Mouse (Mus musculus) limb, embryonic 15.5 days (tissue): Measurements from ENCODE around the gene Gm20388. TPM values are rescaled to one million over a fixed set of nuclear protein-coding genes. Genes with fewer than 3 reads are reported as not detected.
A peak's percentile ranks its signal among the peaks of the same experiment; 100 is the strongest.

Experiments used
- ATAC-seq: fragments of 200-750 bp; cut with Nextera tagmentation; 2 replicates; pipeline ENCODE4 v1.8.0; 2017; ENCODE audit warnings: low read depth, moderate TSS enrichment; ENCODE audit not compliant: insufficient number of reproducible peaks, low FRiP score, low TSS enrichment
- H3K27ac ChIP-seq: fragments of 300-500 bp; sonication (generic); 2 replicates; pipeline ENCODE4 v1.5.1; 2015; ENCODE audit warnings: moderate library complexity, mild to moderate bottlenecking, inconsistent platforms
- H3K27me3 ChIP-seq: fragments of 300-500 bp; sonication (generic); 2 replicates; pipeline ENCODE4 v1.6.1; 2015; ENCODE audit warnings: inconsistent platforms
- H3K36me3 ChIP-seq: fragments of 300-500 bp; sonication (generic); 2 replicates; pipeline ENCODE4 v1.6.1; 2015; ENCODE audit warnings: inconsistent platforms
- H3K4me1 ChIP-seq: fragments of 300-500 bp; sonication (generic); 2 replicates; pipeline ENCODE4 v1.6.1; 2015; ENCODE audit warnings: inconsistent platforms
- H3K4me2 ChIP-seq: fragments of 300-500 bp; sonication (generic); 2 replicates; pipeline ENCODE4 v1.6.1; 2015; ENCODE audit warnings: mild to moderate bottlenecking, inconsistent platforms
- H3K4me3 ChIP-seq: fragments of 300-500 bp; sonication (generic); 2 replicates; pipeline ENCODE4 v1.5.1; 2015; ENCODE audit warnings: mild to moderate bottlenecking, inconsistent platforms
- H3K9ac ChIP-seq: fragments of 300-500 bp; sonication (generic); 2 replicates; pipeline ENCODE4 v1.6.1; 2015; ENCODE audit warnings: inconsistent platforms
- H3K9me3 ChIP-seq: fragments of 300-500 bp; sonication (generic); 2 replicates; pipeline ENCODE4 v1.6.1; 2016; ENCODE audit warnings: inconsistent platforms
- WGBS: fragments of 180-500 bp; shearing (Covaris S2); methylation state at CpG from one replicate; pipeline ENCODE4 v1.1.7; 2015; 5-methylcytosine and 5-hydroxymethylcytosine counted together
- polyA plus RNA-seq: library from polyadenylated mRNA; unstranded; fragments of >200 nt; fragmentation: Nextera tagmentation; extraction: Ambion mirVana; gene quantifications from 2 replicates; pipeline ENCODE4 v1.2.1, GENCODE M21; 2015

Gene Gm20388
- polyA plus RNA-seq, 1 experiment from 2014 or later, result 4.9 TPM

- Histone ChIP-seq H3K4me1 (peaks cover 9% of the 10 kb centered on the region; the same call in 1 of the 2 replicates), H3K27ac (no peak overlapping the region), H3K36me3 (no peaks in the 10 kb centered on the region), H3K9me3 (no peaks in the 10 kb centered on the region), H3K27me3 (0 out of 2 replicates have a peak, but pooled peaks cover 7% of the 10 kb centered on the region), H3K4me3 (no peak overlapping the region), H3K4me2 (no peak overlapping the region), H3K9ac (no peak overlapping the region)
- ATAC-seq, result no peak
- 69% methylated on average over 10 of the region's 10 CpGs for WGBS
Observed at GRCm38 (mm10) chr8:122368494-122368893, 2457.9 kb downstream of the Gm20388 start.

GRCm38 (mm10) chr8:122369665-122370064, 2459.0 kb downstream of the Gm20388 start:
- H3K27me3 ChIP-seq, result no peaks in the 10 kb centered on the region
- H3K4me2 ChIP-seq, result no peak overlapping the region
- no peaks in the 10 kb centered on the region for H3K36me3 ChIP-seq
- no peak overlapping the region for H3K9ac ChIP-seq
- WGBS, result 10% methylated on average over 9 of the region's 9 CpGs
- no peak overlapping the region for H3K4me3 ChIP-seq
- peaks cover 9% of the 10 kb centered on the region; the same call in 1 of the 2 replicates for H3K4me1 ChIP-seq
- H3K27ac ChIP-seq, result no peak overlapping the region
- no peak for ATAC-seq
- H3K9me3 ChIP-seq, result no peaks in the 10 kb centered on the region

DNA sequence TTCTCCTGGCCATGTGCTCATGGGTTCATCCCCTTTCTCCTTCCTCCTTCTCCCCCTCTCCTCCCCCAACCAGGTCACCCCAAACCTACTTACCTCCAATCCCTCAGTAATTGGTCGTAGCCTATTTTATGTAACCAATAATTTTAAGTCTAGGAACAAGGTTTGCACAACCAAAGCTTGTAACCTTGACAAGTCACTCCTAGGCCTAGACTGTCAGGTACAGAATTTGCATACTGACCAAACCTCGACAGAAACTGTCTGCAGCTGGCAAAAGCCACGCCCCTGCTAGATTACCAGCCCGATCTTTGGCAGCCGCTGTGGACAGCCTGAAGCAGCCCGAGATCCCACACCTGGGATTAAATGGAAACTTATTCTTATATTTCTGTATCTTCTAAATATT, 2461.1 kb downstream of the Gm20388 start:
- Histone ChIP-seq H3K9ac (no peak overlapping the region), H3K27me3 (no peaks in the 10 kb centered on the region), H3K4me1 (peaks cover 12% of the 10 kb centered on the region; the same call in 1 of the 2 replicates), H3K36me3 (no peaks in the 10 kb centered on the region), H3K4me3 (no peak overlapping the region), H3K4me2 (no peak overlapping the region), H3K27ac (no peak overlapping the region), H3K9me3 (no peaks in the 10 kb centered on the region)
- ATAC-seq, result no peak
- 62% methylated on average over 6 of the region's 6 CpGs for WGBS

DNA sequence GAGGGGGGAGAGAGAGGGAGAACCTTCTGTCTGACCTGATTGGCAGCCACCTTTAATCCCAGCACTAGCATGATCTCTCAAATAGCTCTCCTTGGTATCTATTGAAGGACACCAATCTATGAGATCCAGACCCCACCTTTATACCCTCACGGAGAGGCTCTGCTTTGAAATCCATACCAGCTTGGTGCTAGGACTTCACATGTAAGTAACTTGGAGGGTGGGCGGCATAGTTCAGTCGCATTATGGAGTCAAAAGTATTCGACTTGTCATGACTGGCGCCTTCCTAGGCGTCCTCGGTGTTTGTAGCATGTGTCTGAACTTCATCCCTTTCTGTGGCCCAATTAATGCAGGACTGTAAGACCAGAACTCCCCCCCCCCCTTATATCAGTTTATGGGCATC, 2464.7 kb downstream of the Gm20388 start:
- Histone ChIP-seq H3K9me3 (no peaks in the 10 kb centered on the region), H3K4me1 (peaks cover 19% of the 10 kb centered on the region), H3K27ac (no peak overlapping the region), H3K4me2 (no peak overlapping the region), H3K9ac (no peak overlapping the region), H3K27me3 (no peaks in the 10 kb centered on the region), H3K36me3 (peaks cover 12% of the 10 kb centered on the region), H3K4me3 (no peak overlapping the region)
- no peak for ATAC-seq
- WGBS, result 89% methylated on average over 7 of the region's 7 CpGs

DNA sequence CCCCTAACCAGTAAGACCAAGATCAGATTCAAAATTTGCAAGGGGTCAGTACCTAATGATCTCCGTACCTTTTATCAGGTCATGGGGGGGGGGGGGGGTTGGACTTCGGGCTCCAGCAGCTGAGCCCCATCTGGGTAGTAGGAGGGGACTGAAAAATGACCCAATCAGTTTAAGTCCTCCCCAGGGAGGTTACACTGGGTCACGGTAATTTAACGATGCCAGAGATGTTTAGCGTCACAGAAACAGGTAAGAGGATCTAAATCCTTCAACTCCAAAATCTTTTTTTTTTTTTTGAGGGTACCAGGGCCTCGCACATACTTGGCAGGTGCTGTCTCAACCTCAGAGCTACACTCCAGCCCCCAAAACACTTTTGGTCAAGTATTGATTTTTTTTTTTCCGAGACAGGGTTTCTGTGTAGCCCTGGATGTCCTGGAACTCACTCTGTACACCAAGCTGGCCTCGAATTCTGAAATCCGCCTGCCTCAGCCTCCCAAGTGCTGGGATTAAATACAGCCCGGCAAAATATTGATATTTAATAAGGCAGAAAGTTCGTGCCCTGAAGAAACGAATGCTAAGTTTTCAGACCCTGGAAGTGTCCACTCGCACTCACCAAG, 2465.2 kb downstream of the Gm20388 start:
- no peak for ATAC-seq
- 16% methylated on average over 13 of the region's 13 CpGs for WGBS
- Histone ChIP-seq H3K9me3 (no peaks in the 10 kb centered on the region), H3K27me3 (no peaks in the 10 kb centered on the region), H3K9ac (0 out of 2 replicates have a peak overlapping the region, but pooled peaks have one; percentile 10), H3K27ac (peak overlapping the region; percentile 63), H3K4me3 (peak overlapping the region; percentile 85), H3K4me1 (peaks cover 19% of the 10 kb centered on the region), H3K4me2 (peak overlapping the region; percentile 74), H3K36me3 (peaks cover 17% of the 10 kb centered on the region)

DNA sequence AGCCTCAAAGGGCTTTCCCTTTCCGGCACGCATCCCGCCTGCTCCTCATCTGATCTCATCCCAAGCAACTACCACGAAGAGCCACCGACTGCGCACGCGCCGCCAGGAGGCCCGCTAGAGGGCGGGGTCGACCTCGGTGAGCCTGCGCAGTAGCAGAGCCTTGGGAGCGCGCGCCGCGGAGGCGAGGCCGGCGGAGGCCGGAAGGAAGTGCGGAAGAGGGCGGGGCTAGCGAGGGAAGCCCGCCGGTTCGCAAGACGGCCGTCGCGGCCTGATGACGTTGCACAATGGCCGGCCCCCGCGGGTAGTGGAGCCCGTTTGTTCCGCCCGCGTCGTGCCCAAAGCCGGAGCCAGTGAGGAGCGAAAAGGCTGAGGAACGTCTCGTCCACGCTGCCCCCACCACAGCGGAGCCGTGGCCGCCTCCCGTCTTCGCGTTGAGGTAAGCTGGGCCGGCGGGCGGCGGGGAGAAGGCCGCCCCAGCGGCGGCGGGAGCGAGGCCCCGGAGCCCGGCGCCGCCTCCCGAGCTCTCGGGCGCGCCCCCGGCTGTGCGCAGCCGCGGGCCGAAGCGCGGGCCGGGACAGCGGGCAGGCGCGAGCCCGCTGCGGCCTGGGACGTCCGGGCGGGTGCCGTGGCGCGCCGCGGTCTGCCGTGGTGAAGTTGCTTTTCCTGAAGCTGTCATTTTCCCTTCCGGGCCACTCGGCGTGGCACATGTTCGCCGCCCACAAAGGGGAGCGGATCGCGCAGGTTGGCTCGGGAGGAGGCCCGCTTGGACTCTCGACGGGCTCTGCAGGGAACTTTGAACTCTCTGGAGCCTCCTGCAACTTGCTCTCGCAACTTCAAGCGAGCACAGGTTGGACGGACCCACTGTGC, 2466.0 kb downstream of the Gm20388 start, which contains the start of gene Zc3h18:
Gene Zc3h18, plus strand, starts transcription at position 245 of the 867 bp plus-strand sequence.
- Histone ChIP-seq H3K9me3 (no peaks in the 10 kb centered on the region), H3K27ac (peak within 1 kb of the TSS; percentile 96), H3K9ac (peak within 1 kb of the TSS; percentile 86), H3K27me3 (no peaks in the 10 kb centered on the region), H3K4me3 (peak within 1 kb of the TSS; percentile 85), H3K4me1 (peaks cover 19% of the 10 kb centered on the region), H3K4me2 (peak within 1 kb of the TSS; percentile 74), H3K36me3 (peaks cover 19% of the 10 kb centered on the region)
- WGBS, result under 1% methylated on average over 101 of the region's 107 CpGs
- ATAC-seq, result peak; percentile 91

DNA sequence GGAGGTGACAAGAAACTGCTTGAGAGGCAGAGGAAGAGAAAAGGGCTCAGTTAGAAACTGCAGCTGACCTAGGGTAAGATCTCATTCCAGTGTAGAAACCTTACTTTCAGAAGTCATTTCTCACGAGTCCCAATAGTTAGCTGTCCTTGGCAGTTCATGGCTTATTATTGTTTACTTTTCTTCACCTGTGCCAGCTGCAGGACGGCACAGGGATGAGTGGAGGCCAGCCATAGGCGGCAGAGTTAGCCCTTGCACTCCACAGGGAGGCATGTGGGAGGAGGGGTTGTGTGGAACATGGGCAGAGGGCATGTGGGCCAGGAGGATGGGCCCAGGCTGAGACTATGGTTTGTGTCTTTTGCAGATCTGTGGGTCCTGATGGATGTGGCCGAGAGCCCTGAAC, 2472.4 kb downstream of the Gm20388 start:
- ATAC-seq, result no peak
- no peaks in the 10 kb centered on the region for H3K9me3 ChIP-seq
- no peak overlapping the region for H3K9ac ChIP-seq
- H3K4me3 ChIP-seq, result no peak overlapping the region
- peaks cover 6% of the 10 kb centered on the region for H3K4me1 ChIP-seq
- 74% methylated on average over 4 of the region's 4 CpGs for WGBS
- peaks cover 68% of the 10 kb centered on the region for H3K36me3 ChIP-seq
- H3K27me3 ChIP-seq, result no peaks in the 10 kb centered on the region
- H3K4me2 ChIP-seq, result no peak overlapping the region
- H3K27ac ChIP-seq, result no peak overlapping the region

DNA sequence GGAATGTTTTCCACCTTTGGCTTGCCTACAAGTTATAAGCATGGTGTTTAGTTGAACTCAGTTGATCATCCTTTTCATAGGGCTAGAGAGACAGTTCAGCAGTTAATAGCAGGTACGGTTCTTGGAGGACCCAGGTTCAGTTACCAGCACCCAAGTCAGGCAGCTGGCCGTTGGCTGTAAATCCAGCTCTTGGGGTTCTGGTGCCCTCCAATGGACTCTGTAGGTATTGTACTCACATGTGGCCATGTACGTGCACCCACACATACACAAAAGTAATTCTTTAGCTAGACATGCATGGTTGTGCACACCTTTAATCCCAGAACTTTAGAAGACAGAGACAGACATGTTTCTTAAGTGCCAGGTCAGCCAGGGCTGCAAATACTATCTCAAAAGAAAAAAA, 2478.7 kb downstream of the Gm20388 start:
- H3K27me3 ChIP-seq, result no peaks in the 10 kb centered on the region
- ATAC-seq, result no peak
- WGBS, result 85% methylated on average over 3 of the region's 3 CpGs

GRCm38 (mm10) chr8:122390758-122391157, 2480.1 kb downstream of the Gm20388 start:
- H3K4me2 ChIP-seq, result no peak overlapping the region
- H3K4me3 ChIP-seq, result no peak overlapping the region
- no peaks in the 10 kb centered on the region for H3K9me3 ChIP-seq
- H3K9ac ChIP-seq, result no peak overlapping the region
- 90% methylated on average over 3 of the region's 3 CpGs for WGBS
- H3K27ac ChIP-seq, result no peak overlapping the region
- peaks cover 91% of the 10 kb centered on the region for H3K36me3 ChIP-seq
- no peaks in the 10 kb centered on the region for H3K27me3 ChIP-seq
- no peaks in the 10 kb centered on the region for H3K4me1 ChIP-seq
- no peak for ATAC-seq

More for the DNA sequence above, 2478.7 kb downstream of the Gm20388 start:
- Histone ChIP-seq H3K4me1 (no peaks in the 10 kb centered on the region), H3K9me3 (no peaks in the 10 kb centered on the region), H3K4me3 (no peak overlapping the region), H3K9ac (no peak overlapping the region), H3K36me3 (peaks cover 90% of the 10 kb centered on the region), H3K27ac (no peak overlapping the region), H3K4me2 (no peak overlapping the region)

DNA sequence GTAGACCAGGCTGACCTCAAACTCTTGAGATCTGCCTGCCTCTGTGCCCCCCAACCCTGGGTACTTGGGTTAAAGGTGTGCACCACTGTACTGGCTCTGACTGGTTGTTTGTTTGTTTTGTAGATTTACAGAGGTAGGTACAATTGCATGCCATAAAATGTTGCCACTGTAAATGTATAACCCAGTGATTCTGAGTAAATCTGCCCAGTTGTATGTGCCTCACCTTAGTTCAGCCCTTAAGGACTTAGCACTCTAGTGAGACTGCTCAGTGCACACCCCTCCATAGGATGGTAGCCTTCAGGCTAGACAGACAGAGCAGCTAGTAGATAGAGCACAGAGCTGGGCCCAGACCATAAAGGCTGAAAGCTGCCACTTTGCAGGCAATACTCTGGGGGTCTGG, 2483.1 kb downstream of the Gm20388 start:
- Histone ChIP-seq H3K4me2 (no peak overlapping the region), H3K4me3 (no peak overlapping the region), H3K27me3 (no peaks in the 10 kb centered on the region), H3K9me3 (no peaks in the 10 kb centered on the region), H3K36me3 (peaks cover 84% of the 10 kb centered on the region), H3K27ac (no peak overlapping the region), H3K9ac (no peak overlapping the region), H3K4me1 (no peaks in the 10 kb centered on the region)
- ATAC-seq, result no peak

GRCm38 (mm10) chr8:122395291-122395690, 2484.7 kb downstream of the Gm20388 start:
- Histone ChIP-seq H3K27me3 (no peaks in the 10 kb centered on the region), H3K9ac (no peak overlapping the region), H3K27ac (no peak overlapping the region), H3K4me3 (no peak overlapping the region), H3K36me3 (peaks cover 86% of the 10 kb centered on the region), H3K4me2 (no peak overlapping the region), H3K4me1 (no peaks in the 10 kb centered on the region), H3K9me3 (no peaks in the 10 kb centered on the region)
- 83% methylated on average over 6 of the region's 6 CpGs for WGBS
- no peak for ATAC-seq

- Histone ChIP-seq H3K4me1 (no peaks in the 10 kb centered on the region), H3K36me3 (peaks cover 92% of the 10 kb centered on the region), H3K4me3 (no peak overlapping the region), H3K9me3 (no peaks in the 10 kb centered on the region), H3K27me3 (no peaks in the 10 kb centered on the region), H3K27ac (no peak overlapping the region), H3K4me2 (no peak overlapping the region), H3K9ac (no peak overlapping the region)
- no peak for ATAC-seq
- WGBS, result 95% methylated on average over 9 of the region's 9 CpGs
Observed at GRCm38 (mm10) chr8:122398186-122398585, 2487.5 kb downstream of the Gm20388 start.
